Mouse (Mus musculus) heart, embryonic 12.5 days (tissue): ENCODE measurements around the gene Iqck. TPM values are rescaled to one million over a fixed set of nuclear protein-coding genes. Genes with fewer than 3 reads are reported as not detected.

Experiments used
- ATAC-seq: fragments of 200-750 bp; cut with Nextera tagmentation; 2 replicates; pipeline ENCODE4 v1.8.0; 2017; ENCODE audit warnings: moderate TSS enrichment, moderate library complexity; ENCODE audit not compliant: insufficient number of reproducible peaks, low FRiP score
- H3K27ac ChIP-seq: fragments of 300-500 bp; sonication (generic); 2 replicates; pipeline ENCODE4 v1.5.1; 2016; ENCODE audit warnings: mild to moderate bottlenecking, moderate library complexity; ENCODE audit not compliant: poor library complexity, severe bottlenecking
- H3K27me3 ChIP-seq: fragments of 300-500 bp; sonication (generic); replicated peaks from 2 replicates; pipeline ENCODE4 v1.6.1; 2016; ENCODE audit warnings: mild to moderate bottlenecking, moderate library complexity
- H3K36me3 ChIP-seq: fragments of 300-500 bp; sonication (generic); 2 replicates; pipeline ENCODE4 v1.6.1; 2016; ENCODE audit warnings: mild to moderate bottlenecking, moderate library complexity
- H3K4me1 ChIP-seq: fragments of 300-500 bp; sonication (generic); replicated peaks from 2 replicates; pipeline ENCODE4 v1.6.1; 2016; ENCODE audit warnings: mild to moderate bottlenecking
- H3K4me2 ChIP-seq: fragments of 300-500 bp; sonication (generic); 2 replicates; pipeline ENCODE4 v1.6.1; 2016; ENCODE audit warnings: mild to moderate bottlenecking, moderate library complexity
- H3K4me3 ChIP-seq: fragments of 300-500 bp; sonication (generic); 2 replicates; pipeline ENCODE4 v1.5.1; 2016; ENCODE audit warnings: mild to moderate bottlenecking
- H3K9ac ChIP-seq: fragments of 300-500 bp; sonication (generic); 2 replicates; pipeline ENCODE4 v1.6.1; 2016; ENCODE audit warnings: mild to moderate bottlenecking, moderate library complexity
- H3K9me3 ChIP-seq: fragments of 300-500 bp; sonication (generic); replicated peaks from 2 replicates; pipeline ENCODE4 v1.6.1; 2016; ENCODE audit warnings: mild to moderate bottlenecking, moderate library complexity
- WGBS: fragments of 180-500 bp; shearing (Covaris S2); methylation state at CpG from one replicate; pipeline ENCODE4 v1.1.7; 2016; 5-methylcytosine and 5-hydroxymethylcytosine counted together
- polyA plus RNA-seq: library from polyadenylated mRNA; unstranded; fragments of >200 nt; fragmentation: Nextera tagmentation; extraction: Ambion mirVana; gene quantifications from 2 replicates; pipeline ENCODE4 v1.2.1, GENCODE M21; 2016

Iqck gene
- polyA plus RNA-seq, result 1.1 and 1.5 TPM in 2 replicates

GRCm38 (mm10) chr7:118855171-118855876, at the start of gene Iqck:
Iqck (plus strand) TSS chr7:118855752.
- Histone ChIP-seq H3K4me2 (peak within 1 kb of the TSS; percentile 78), H3K27me3 (no peaks in the 10 kb centered on the region), H3K9ac (peak within 1 kb of the TSS; percentile 76), H3K27ac (no peak within 1 kb of the TSS; the same call in 1 of the 2 replicates), H3K36me3 (peaks cover 33% of the 10 kb centered on the region), H3K4me3 (peak within 1 kb of the TSS; percentile 82), H3K4me1 (peaks cover 27% of the 10 kb centered on the region), H3K9me3 (no peaks in the 10 kb centered on the region)
- peak; percentile 93 for ATAC-seq
- WGBS, result under 1% methylated on average over 57 of the region's 57 CpGs

DNA sequence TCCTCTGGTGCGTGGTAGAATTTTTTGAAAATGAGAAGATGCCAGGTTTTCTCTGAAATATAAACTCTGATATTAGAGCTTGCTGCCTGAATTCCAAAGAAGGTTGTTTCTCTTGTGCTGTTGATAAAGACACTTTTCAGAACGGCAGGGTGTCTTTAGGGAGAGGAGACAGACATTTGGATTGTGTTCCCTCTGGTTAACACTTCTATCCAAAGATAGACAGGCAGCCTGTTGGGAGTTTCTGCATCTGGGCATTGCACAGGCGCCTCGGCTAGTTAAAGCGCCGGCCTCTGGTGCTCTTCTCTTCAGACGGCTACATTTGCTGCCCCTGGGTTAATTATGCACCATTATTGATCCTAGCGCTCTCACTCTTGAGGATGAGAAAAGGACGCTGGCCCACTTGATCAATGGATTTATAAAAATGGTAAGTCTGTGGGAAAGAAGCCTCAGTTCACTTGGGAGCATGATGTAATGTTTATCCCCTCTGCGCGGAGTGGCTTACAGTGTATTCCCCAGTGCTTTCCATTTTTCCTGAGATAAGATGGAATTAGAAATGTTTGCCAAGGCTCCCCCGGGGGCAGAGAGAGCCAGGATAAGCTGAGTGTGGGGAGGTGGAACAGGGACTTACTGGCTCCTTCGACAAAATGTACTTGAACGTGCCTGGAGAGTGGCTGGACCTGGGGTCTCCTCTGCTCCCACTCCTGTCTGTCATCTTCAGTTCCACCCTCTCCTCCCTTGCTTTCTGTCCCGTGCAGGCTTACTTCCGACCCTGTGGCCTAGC, 48.7 kb upstream of the Iqck start:
- WGBS, result 52% methylated on average over 16 of the region's 16 CpGs
- peak overlapping the region; percentile 15; the same call in 1 of the 2 replicates for H3K27ac ChIP-seq
- H3K36me3 ChIP-seq, result peaks cover 47% of the 10 kb centered on the region
- no peak overlapping the region for H3K9ac ChIP-seq
- peak; percentile 28; the same call in 1 of the 2 replicates for ATAC-seq
- no peaks in the 10 kb centered on the region for H3K27me3 ChIP-seq
- H3K4me1 ChIP-seq, result peaks cover 7% of the 10 kb centered on the region
- H3K9me3 ChIP-seq, result no peaks in the 10 kb centered on the region
- no peak overlapping the region for H3K4me3 ChIP-seq
- no peak overlapping the region for H3K4me2 ChIP-seq

DNA sequence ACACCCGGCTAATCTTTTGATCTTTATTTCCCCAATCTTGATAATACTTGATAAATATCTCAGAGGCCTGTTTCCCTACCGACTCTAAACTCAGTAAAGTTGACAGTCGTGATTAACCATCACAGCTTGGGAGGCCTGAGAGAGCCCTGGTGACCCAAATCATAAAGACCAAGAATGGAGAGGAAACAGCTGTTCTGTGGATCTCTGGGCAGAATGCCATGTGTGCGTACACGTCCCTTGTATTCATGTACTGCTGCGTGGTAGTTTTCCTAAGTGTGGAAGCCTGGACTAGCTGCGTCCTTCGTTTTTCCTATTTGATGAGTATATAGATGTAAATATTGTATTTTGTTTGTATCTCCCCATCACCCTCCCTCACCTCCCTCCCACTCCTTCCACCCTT, 47.7 kb upstream of the Iqck start:
- WGBS, result 72% methylated on average over 8 of the region's 8 CpGs
- no peak for ATAC-seq
- H3K27ac ChIP-seq, result no peak overlapping the region

DNA sequence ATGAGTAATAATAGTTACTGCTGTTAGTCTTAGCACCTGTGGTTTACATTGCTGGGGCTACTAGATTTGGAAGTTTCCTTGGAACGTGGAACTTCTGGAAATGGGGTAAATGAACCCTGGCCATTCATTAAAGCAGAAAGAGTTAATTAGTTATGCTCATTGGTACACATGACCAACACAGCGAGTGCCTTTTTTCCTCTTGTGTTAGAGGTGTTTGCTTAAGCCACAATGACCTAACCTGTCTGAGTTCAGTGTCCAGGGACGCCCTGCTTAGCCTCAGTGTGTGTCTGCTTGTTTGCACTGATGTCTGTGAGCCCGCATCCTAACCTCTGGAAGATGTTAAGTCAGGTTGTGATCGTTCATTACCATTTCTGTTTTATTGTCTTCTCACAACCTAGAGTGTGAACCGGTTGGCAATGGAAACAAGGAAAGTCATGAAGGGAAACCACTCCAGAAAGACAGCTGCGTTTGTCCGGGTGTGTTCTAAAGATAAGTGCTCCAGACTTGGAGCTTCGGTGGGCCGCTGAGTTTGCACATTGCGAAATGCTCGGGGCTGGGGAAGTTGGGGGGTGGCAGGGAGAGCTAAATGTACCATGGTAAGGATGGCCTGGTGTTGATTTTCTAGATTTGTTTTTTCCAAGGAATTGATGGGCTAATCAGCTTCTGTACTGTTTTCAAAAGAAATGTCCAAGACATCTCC, 44.0 kb upstream of the Iqck start:
- no peak for ATAC-seq

More for the DNA sequence above, 47.7 kb upstream of the Iqck start:
- no peak overlapping the region for H3K4me2 ChIP-seq
- no peaks in the 10 kb centered on the region for H3K27me3 ChIP-seq
- H3K36me3 ChIP-seq, result peaks cover 40% of the 10 kb centered on the region
- H3K9me3 ChIP-seq, result no peaks in the 10 kb centered on the region
- H3K9ac ChIP-seq, result no peak overlapping the region
- H3K4me1 ChIP-seq, result peaks cover 7% of the 10 kb centered on the region
- no peak overlapping the region for H3K4me3 ChIP-seq

DNA sequence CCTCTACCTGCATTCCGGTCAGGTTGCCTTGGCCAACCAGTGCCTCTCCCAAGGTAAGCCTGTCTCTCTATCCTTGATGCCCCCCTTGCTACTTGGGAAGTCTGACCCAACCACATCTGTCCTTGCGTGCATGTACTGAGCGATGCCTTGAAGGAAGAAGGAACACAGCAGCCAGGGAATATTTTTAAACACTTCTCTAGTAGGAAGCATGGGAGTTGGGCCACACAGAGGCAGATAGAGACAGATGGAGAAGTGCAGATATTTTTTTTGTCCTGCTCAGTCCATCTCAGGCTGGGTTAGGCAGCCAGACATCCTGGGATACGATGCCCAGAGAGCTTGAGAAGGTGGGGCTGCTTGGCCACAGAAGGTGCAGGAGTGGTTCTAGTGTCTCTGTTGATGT, 42.0 kb upstream of the Iqck start:
- H3K27ac ChIP-seq, result no peak overlapping the region
- ATAC-seq, result no peak
- H3K4me2 ChIP-seq, result no peak overlapping the region
- H3K36me3 ChIP-seq, result peaks cover 69% of the 10 kb centered on the region
- H3K9me3 ChIP-seq, result no peaks in the 10 kb centered on the region
- H3K4me3 ChIP-seq, result no peak overlapping the region
- H3K9ac ChIP-seq, result no peak overlapping the region
- no peaks in the 10 kb centered on the region for H3K4me1 ChIP-seq
- H3K27me3 ChIP-seq, result no peaks in the 10 kb centered on the region
- 88% methylated on average over 4 of the region's 4 CpGs for WGBS

More for the DNA sequence above, 44.0 kb upstream of the Iqck start:
- H3K27me3 ChIP-seq, result no peaks in the 10 kb centered on the region
- peaks cover 54% of the 10 kb centered on the region for H3K36me3 ChIP-seq
- no peak overlapping the region for H3K9ac ChIP-seq
- peaks cover 7% of the 10 kb centered on the region for H3K4me1 ChIP-seq
- H3K27ac ChIP-seq, result no peak overlapping the region
- no peak overlapping the region for H3K4me3 ChIP-seq
- 70% methylated on average over 12 of the region's 12 CpGs for WGBS
- no peak overlapping the region for H3K4me2 ChIP-seq
- no peaks in the 10 kb centered on the region for H3K9me3 ChIP-seq

DNA sequence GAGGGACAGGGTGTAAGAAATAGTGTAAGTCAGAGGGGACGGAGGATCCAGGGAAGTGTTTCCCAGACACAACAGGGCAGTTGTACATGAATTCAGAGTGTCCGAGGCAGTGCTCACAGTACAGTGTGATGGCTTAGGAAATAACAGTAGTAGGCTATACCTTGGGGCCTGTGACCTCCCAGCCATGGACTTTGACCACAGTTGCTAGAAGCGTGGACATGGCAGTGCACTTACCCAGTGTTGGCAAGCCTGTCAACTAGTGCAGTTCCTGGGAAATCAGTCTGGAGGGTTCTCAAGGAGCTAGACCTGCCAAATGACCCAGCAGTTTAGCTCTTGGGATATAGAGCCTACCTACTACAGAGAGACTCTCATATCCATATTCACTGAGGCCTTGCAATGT, 39.3 kb upstream of the Iqck start:
- H3K36me3 ChIP-seq, result peaks cover 64% of the 10 kb centered on the region
- 83% methylated on average over 3 of the region's 3 CpGs for WGBS
- no peak for ATAC-seq
- no peaks in the 10 kb centered on the region for H3K27me3 ChIP-seq
- no peak overlapping the region for H3K27ac ChIP-seq
- H3K4me2 ChIP-seq, result no peak overlapping the region
- H3K9me3 ChIP-seq, result no peaks in the 10 kb centered on the region
- H3K9ac ChIP-seq, result no peak overlapping the region
- H3K4me1 ChIP-seq, result peaks cover 1% of the 10 kb centered on the region
- no peak overlapping the region for H3K4me3 ChIP-seq

GRCm38 (mm10) chr7:118817741-118818140, 37.8 kb upstream of the Iqck start:
- H3K36me3 ChIP-seq, result peaks cover 58% of the 10 kb centered on the region
- H3K27me3 ChIP-seq, result no peaks in the 10 kb centered on the region
- peaks cover 9% of the 10 kb centered on the region for H3K4me1 ChIP-seq
- no peak overlapping the region for H3K27ac ChIP-seq
- 81% methylated on average over 7 of the region's 7 CpGs for WGBS
- H3K9me3 ChIP-seq, result no peaks in the 10 kb centered on the region
- H3K4me3 ChIP-seq, result no peak overlapping the region
- ATAC-seq, result no peak
- H3K9ac ChIP-seq, result no peak overlapping the region
- H3K4me2 ChIP-seq, result no peak overlapping the region

DNA sequence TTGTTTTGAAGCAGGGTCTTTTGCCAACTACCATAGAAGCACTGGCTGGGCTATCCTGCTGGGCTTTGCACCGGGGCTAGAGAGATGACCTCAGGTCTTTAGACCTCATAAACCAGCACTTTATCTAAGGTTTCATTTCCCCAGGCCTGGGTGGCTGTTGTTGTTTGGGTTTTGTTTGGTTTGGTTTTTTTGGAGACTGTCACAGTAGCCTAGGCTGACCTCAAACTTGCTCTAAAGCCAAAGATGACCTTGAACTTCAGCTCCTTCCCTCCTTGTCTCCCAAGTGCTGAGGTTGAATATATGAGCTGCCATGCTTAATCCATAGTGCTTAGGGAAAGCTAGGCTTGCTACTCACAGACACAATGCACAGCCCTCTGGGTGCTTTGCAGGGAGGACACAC, 35.9 kb upstream of the Iqck start:
- Histone ChIP-seq H3K27ac (no peak overlapping the region), H3K27me3 (no peaks in the 10 kb centered on the region), H3K9me3 (no peaks in the 10 kb centered on the region), H3K4me2 (no peak overlapping the region), H3K9ac (no peak overlapping the region), H3K4me1 (peaks cover 9% of the 10 kb centered on the region), H3K36me3 (peaks cover 45% of the 10 kb centered on the region), H3K4me3 (no peak overlapping the region)
- ATAC-seq, result no peak
- WGBS, result 77% methylated on average over 1 of the region's 1 CpGs

DNA sequence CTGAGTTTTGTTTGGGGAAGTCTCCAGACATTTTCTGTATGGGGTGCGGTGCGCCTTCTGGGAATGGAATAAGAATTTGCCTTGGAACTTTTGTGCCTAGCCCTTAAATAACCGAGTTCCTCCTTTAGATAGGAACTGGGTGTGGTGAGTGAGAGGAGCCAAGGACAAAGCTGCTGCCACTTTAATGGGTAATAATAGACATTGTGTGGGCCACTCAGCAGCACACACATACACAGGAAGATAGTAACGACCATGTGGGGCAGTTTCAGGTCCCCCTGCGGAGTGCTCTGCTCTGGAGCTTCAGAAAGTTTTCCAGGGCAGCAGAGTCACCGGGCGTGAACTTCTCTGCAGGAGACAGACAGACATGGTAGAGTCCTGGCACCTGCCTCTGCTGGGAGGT, 34.2 kb upstream of the Iqck start:
- no peak overlapping the region for H3K27ac ChIP-seq

DNA sequence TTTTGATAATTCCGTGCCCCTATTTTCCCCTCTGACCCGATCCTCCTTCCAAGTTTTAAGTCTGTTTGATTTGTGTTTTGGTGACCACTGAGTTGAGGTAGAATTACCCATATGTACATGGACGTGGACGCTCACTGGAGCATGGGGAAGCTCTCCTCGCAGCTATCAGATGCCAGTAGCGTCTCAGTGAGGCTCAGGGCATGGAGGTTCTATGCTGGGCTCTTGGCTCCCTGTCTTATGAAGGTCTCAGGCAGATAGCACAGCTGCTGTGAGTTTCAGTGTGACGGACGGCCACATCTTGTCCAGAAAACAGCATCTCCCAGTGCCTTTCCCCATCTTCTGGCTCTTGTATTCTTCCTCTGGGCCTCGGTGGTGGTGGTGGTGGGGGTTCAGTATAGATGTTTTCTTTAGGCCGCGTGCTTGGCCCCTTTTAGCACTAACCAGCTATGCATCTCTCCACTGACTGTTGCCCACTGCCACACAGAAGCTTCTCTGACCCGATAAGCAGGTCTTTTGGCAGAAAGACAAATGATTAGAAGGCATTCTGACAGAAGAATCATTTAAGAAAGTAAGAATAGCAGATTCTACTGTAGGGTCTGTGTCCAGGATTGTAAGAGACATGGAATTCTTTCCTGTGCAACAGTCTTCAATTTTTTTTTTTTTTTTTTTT, 33.5 kb upstream of the Iqck start:
- Histone ChIP-seq H3K27ac (no peak overlapping the region), H3K27me3 (no peaks in the 10 kb centered on the region), H3K9me3 (no peaks in the 10 kb centered on the region), H3K4me2 (no peak overlapping the region), H3K4me1 (peaks cover 9% of the 10 kb centered on the region), H3K4me3 (no peak overlapping the region), H3K9ac (no peak overlapping the region), H3K36me3 (peaks cover 38% of the 10 kb centered on the region)
- no peak for ATAC-seq
- 81% methylated on average over 12 of the region's 12 CpGs for WGBS

More for the DNA sequence above, 34.2 kb upstream of the Iqck start:
- H3K27me3 ChIP-seq, result no peaks in the 10 kb centered on the region
- H3K9ac ChIP-seq, result 0 out of 2 replicates have a peak overlapping the region, but pooled peaks have one; percentile 15
- peaks cover 38% of the 10 kb centered on the region for H3K36me3 ChIP-seq
- H3K4me3 ChIP-seq, result no peak overlapping the region
- H3K4me1 ChIP-seq, result peaks cover 9% of the 10 kb centered on the region
- H3K9me3 ChIP-seq, result no peaks in the 10 kb centered on the region
- H3K4me2 ChIP-seq, result no peak overlapping the region
- no peak for ATAC-seq
- 56% methylated on average over 7 of the region's 7 CpGs for WGBS
